Comparison of ENCODE assay signal across 19 mouse cellular contexts in genomic region chr6:34671355-34671754, GRCm38 (mm10).
"Had no signal": no experiment of that assay in that cellular context is flagged by ENCODE, and none has a peak within 500 bp of the region (broad histone marks: within the 10 kb centered on the region; RNA-seq: fewer than 3 reads in every experiment).

No protein-coding gene starts in this region.

- DNase-seq: lung, adult 2 months; lung, postnatal 10 days; lung, postnatal 4 days; midbrain, embryonic 14.5 days; retina, postnatal 1 day; right cerebral cortex, adult 18-20 months; right cerebral cortex, postnatal 25 days; right cerebral cortex, postnatal 4 days; spleen, adult 18-20 months; thymus, adult 18-20 months; thymus, postnatal 14 days; thymus, postnatal 36 days had no signal

- H3K9me3 ChIP-seq: lung, embryonic 15.5 days; midbrain, embryonic 10.5 days; midbrain, embryonic 12.5 days; neural tube, embryonic 13.5 days; neural tube, embryonic 15.5 days had no signal

- H3K9ac ChIP-seq: lung, embryonic 15.5 days; midbrain, embryonic 12.5 days; neural tube, embryonic 13.5 days; neural tube, embryonic 15.5 days had no signal

- ATAC-seq: midbrain, embryonic 16.5 days had no signal

- H3K4me1 ChIP-seq: lung, embryonic 15.5 days; midbrain, embryonic 10.5 days; midbrain, embryonic 12.5 days; neural tube, embryonic 13.5 days; neural tube, embryonic 15.5 days had no signal

- H3K27ac ChIP-seq: lung, embryonic 15.5 days; midbrain, embryonic 10.5 days; midbrain, embryonic 12.5 days; neural tube, embryonic 13.5 days; neural tube, embryonic 15.5 days had no signal

- H3K4me3 ChIP-seq: lung, embryonic 15.5 days; midbrain, embryonic 10.5 days; midbrain, embryonic 12.5 days; myocyte; neural tube, embryonic 13.5 days; neural tube, embryonic 15.5 days had no signal

- H3K4me2 ChIP-seq: lung, embryonic 15.5 days; midbrain, embryonic 12.5 days; neural tube, embryonic 13.5 days; neural tube, embryonic 15.5 days had no signal

- H3K27me3 ChIP-seq: lung, embryonic 15.5 days; midbrain, embryonic 12.5 days; neural tube, embryonic 13.5 days; neural tube, embryonic 15.5 days had no signal

- H3K36me3 ChIP-seq: lung, embryonic 15.5 days; midbrain, embryonic 10.5 days; midbrain, embryonic 12.5 days; neural tube, embryonic 13.5 days; neural tube, embryonic 15.5 days had no signal
